Comparison of ENCODE assay signal across 11 mouse cellular contexts in the genomic region with DNA sequence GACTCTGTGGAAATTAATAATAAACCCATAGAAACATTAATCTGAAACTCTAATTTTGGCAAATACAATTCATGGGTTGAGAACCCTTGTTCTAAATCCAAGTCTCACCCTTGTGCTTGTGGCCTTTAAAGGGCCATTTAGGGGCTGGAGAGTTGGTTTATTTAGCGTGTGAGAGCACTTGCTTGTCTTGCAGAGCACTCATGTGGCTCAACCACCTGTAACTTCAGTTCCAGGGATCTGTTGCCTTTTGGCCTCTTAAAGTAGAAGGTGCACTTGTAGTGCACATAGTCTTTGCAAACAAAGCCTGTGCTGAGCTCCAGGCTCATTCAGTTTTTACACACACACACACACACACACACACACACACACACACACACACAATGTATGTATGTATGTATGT. TPM values are rescaled to one million over a fixed set of nuclear protein-coding genes. Genes with fewer than 3 reads are reported as not detected.
A peak's percentile ranks its signal among the peaks of the same experiment; 100 is the strongest.
DNase-seq lines count a peak whose midpoint lies in the region; ATAC-seq and TF ChIP-seq lines count a peak whose summit lies in the region.
"Had no signal": no experiment of that assay in that cellular context is flagged by ENCODE, and none has a peak within 500 bp of the region (broad histone marks: within the 10 kb centered on the region; RNA-seq: fewer than 3 reads in every experiment).

No protein-coding gene starts in this region.

- H3K4me2 ChIP-seq in heart, embryonic 13.5 days, result peak overlapping the region; percentile 87
- H3K4me2 ChIP-seq in midbrain, embryonic 13.5 days (replicated peaks), result no peak overlapping the region

- peaks cover 79% of the 10 kb centered on the region for H3K4me1 ChIP-seq in heart, embryonic 13.5 days
- peaks cover 2% of the 10 kb centered on the region; the same call in 1 of the 2 replicates for H3K4me1 ChIP-seq in heart, adult 2 months (ENCODE audit: control insufficient read depth, insufficient read depth, low read length)
- H3K4me1 ChIP-seq in testis, adult 2 months (ENCODE audit: control insufficient read depth, insufficient read depth, low read length), result peaks cover 2% of the 10 kb centered on the region; the same call in 1 of the 2 replicates
- H3K4me1 ChIP-seq in lung, adult 2 months (ENCODE audit: control insufficient read depth, insufficient read depth, low read length), result peaks cover 8% of the 10 kb centered on the region
- H3K4me1 ChIP-seq in midbrain, embryonic 13.5 days (replicated peaks), result peaks cover 18% of the 10 kb centered on the region

- WGBS in heart, embryonic 13.5 days, result 62% methylated on average over 1 of the region's 1 CpGs
- WGBS in heart, adult 2 months, result 71% methylated on average over 1 of the region's 1 CpGs
- WGBS in lung, adult 2 months, result 58% methylated on average over 1 of the region's 1 CpGs
- WGBS in midbrain, embryonic 13.5 days, result 78% methylated on average over 1 of the region's 1 CpGs

- peak overlapping the region; percentile 82; the same call in 1 of the 2 replicates for H3K9ac ChIP-seq in heart, embryonic 13.5 days
- no peak overlapping the region for H3K9ac ChIP-seq in heart, adult 2 months (ENCODE audit: low read depth, low read length)
- H3K9ac ChIP-seq in midbrain, embryonic 13.5 days (replicated peaks), result no peak overlapping the region

- no peaks in the 10 kb centered on the region for H3K27me3 ChIP-seq in heart, embryonic 13.5 days (replicated peaks)
- no peaks in the 10 kb centered on the region for H3K27me3 ChIP-seq in heart, adult 2 months (ENCODE audit: control insufficient read depth, insufficient read depth, low read length)
- H3K27me3 ChIP-seq in testis, adult 2 months (ENCODE audit: control insufficient read depth, insufficient read depth, low read length), result no peaks in the 10 kb centered on the region
- H3K27me3 ChIP-seq in midbrain, embryonic 13.5 days, result no peaks in the 10 kb centered on the region

- peaks cover 4% of the 10 kb centered on the region for H3K79me2 ChIP-seq in heart, adult 2 months (replicated peaks; ENCODE audit: control insufficient read depth, insufficient read depth, low read length)

- H3K4me3 ChIP-seq in heart, embryonic 13.5 days, result peak overlapping the region; percentile 59
- no peak overlapping the region for H3K4me3 ChIP-seq in heart, adult 2 months
- H3K4me3 ChIP-seq in testis, adult 2 months (ENCODE audit: control insufficient read depth, low read depth, low read length), result peak overlapping the region; percentile 52
- H3K4me3 ChIP-seq in lung, adult 2 months (replicated peaks; ENCODE audit: extremely low read depth, low read depth, low read length), result no peak overlapping the region
- no peak overlapping the region for H3K4me3 ChIP-seq in midbrain, embryonic 13.5 days (replicated peaks)

- TF ChIP-seq POLR2A in heart, adult 2 months (IDR thresholded peaks at IDR 0.05; ENCODE audit: insufficient read depth, low read depth, low read length), result no peak
- TF ChIP-seq POLR2A in testis, adult 2 months (IDR thresholded peaks at IDR 0.05; ENCODE audit: control insufficient read depth, low read depth, low read length), result no peak
- TF ChIP-seq POLR2A in lung, adult 2 months (IDR thresholded peaks at IDR 0.05; ENCODE audit: borderline replicate concordance, extremely low read depth, low read depth, low read length), result no peak

- no peaks in the 10 kb centered on the region for H3K9me3 ChIP-seq in heart, embryonic 13.5 days
- no peaks in the 10 kb centered on the region for H3K9me3 ChIP-seq in midbrain, embryonic 13.5 days

- peaks cover 11% of the 10 kb centered on the region for H3K36me3 ChIP-seq in heart, embryonic 13.5 days
- H3K36me3 ChIP-seq in heart, adult 2 months (ENCODE audit: control insufficient read depth, insufficient read depth, low read length), result peaks cover 11% of the 10 kb centered on the region
- no peaks in the 10 kb centered on the region for H3K36me3 ChIP-seq in testis, adult 2 months (ENCODE audit: control insufficient read depth, insufficient read depth, low read length)
- H3K36me3 ChIP-seq in midbrain, embryonic 13.5 days, result no peaks in the 10 kb centered on the region

- no peak for ATAC-seq in heart, embryonic 13.5 days (ENCODE audit: extremely low read depth, insufficient number of reproducible peaks, low FRiP score, low TSS enrichment)
- no peak for ATAC-seq in midbrain, embryonic 13.5 days

- no peak for TF ChIP-seq EP300 in heart, adult 2 months (IDR thresholded peaks at IDR 0.05; ENCODE audit: insufficient read depth, low read depth, low read length)

- intact Hi-C loops in heart, adult 2 months (cut with DNase I), result no loop called here

- no peak for TF ChIP-seq CTCF in heart, adult 2 months (IDR thresholded peaks at IDR 0.05)
- no peak for TF ChIP-seq CTCF in testis, adult 2 months (IDR thresholded peaks at IDR 0.05; ENCODE audit: control insufficient read depth, insufficient read depth, insufficient replicate concordance, low read depth, low read length)
- no peak for TF ChIP-seq CTCF in lung, adult 2 months (IDR thresholded peaks at IDR 0.05; ENCODE audit: insufficient read depth, low read length)

- DNase-seq in heart, adult 2 months, result no peak
- DNase-seq in testis, postnatal 14 days (ENCODE audit: low spot score), result no peak
- peak; percentile 37 for DNase-seq in lung, adult 2 months
- no peak for DNase-seq in urinary bladder, adult 18-20 months (ENCODE audit: low spot score in 2 of 2)
- DNase-seq in MN1 (ENCODE audit: low spot score), result no peak
- DNase-seq: right cerebral cortex, adult 18-20 months had no signal

- H3K27ac ChIP-seq in heart, embryonic 13.5 days (replicated peaks), result peak overlapping the region; percentile 93; the same call in 1 of the 2 replicates
- H3K27ac ChIP-seq in heart, adult 2 months, result no peak overlapping the region
- no peak overlapping the region for H3K27ac ChIP-seq in testis, adult 2 months (ENCODE audit: control insufficient read depth, insufficient read depth, low read depth, low read length)
- no peak overlapping the region for H3K27ac ChIP-seq in midbrain, embryonic 13.5 days

RNA-seq across cellular contexts. Expression of a gene that starts 7.2 kb away (rescaled TPM):
- polyA plus RNA-seq in heart, embryonic 13.5 days (2015; fragmentation: Nextera tagmentation; extraction: Ambion mirVana), result 117 and 141 TPM in 2 replicates
- total RNA-seq in heart, adult 2 months (2021), result 100 to 1,000 TPM; 135 to 196 TPM
- 36.7 and 72.2 TPM in 2 replicates for polyA plus RNA-seq in heart, adult 2 months (2012; rRNA removed)
- 89.1 and 103 TPM in 2 replicates for polyA plus RNA-seq in testis, adult 2 months (2012; rRNA removed)
- polyA plus RNA-seq in lung, adult 2 months (2012; rRNA removed), result 29.1 and 36.3 TPM in 2 replicates
- 89.7 and 93.6 TPM in 2 replicates for polyA plus RNA-seq in midbrain, embryonic 13.5 days (2015; fragmentation: Nextera tagmentation; extraction: Ambion mirVana)

RNA-seq across cellular contexts. Expression of a gene that starts 25.0 kb away (rescaled TPM):
- not detected in 2 replicates for polyA plus RNA-seq in heart, embryonic 13.5 days (2015; fragmentation: Nextera tagmentation; extraction: Ambion mirVana)
- total RNA-seq in heart, adult 2 months (2021), result not detected
- not detected in 2 replicates for polyA plus RNA-seq in heart, adult 2 months (2012; rRNA removed)
- not detected in 2 replicates for polyA plus RNA-seq in testis, adult 2 months (2012; rRNA removed)
- not detected in 2 replicates for polyA plus RNA-seq in lung, adult 2 months (2012; rRNA removed)
- polyA plus RNA-seq in midbrain, embryonic 13.5 days (2015; fragmentation: Nextera tagmentation; extraction: Ambion mirVana), result not detected in 2 replicates
- total RNA-seq: hematopoietic stem cell, adult 5-6 weeks had no signal
- polyA plus RNA-seq: neural tube, embryonic 11.5 days had no signal

RNA-seq across cellular contexts. Expression of a gene that starts 34.9 kb away (rescaled TPM):
- 289 and 312 TPM in 2 replicates for polyA plus RNA-seq in heart, embryonic 13.5 days (2015; fragmentation: Nextera tagmentation; extraction: Ambion mirVana)
- 100 to 1,000 TPM; 206 to 234 TPM for total RNA-seq in heart, adult 2 months (2021)
- 264 and 384 TPM in 2 replicates for polyA plus RNA-seq in heart, adult 2 months (2012; rRNA removed)
- 146 and 154 TPM in 2 replicates for polyA plus RNA-seq in testis, adult 2 months (2012; rRNA removed)
- polyA plus RNA-seq in lung, adult 2 months (2012; rRNA removed), result 83.6 and 93.2 TPM in 2 replicates
- 215 and 223 TPM in 2 replicates for polyA plus RNA-seq in midbrain, embryonic 13.5 days (2015; fragmentation: Nextera tagmentation; extraction: Ambion mirVana)

RNA-seq across cellular contexts. Expression of a gene that starts 34.9 kb away (rescaled TPM):
- polyA plus RNA-seq in heart, embryonic 13.5 days (2015; fragmentation: Nextera tagmentation; extraction: Ambion mirVana), result 22.3 and 22.8 TPM in 2 replicates
- 10 to 100 TPM; 20.0 to 21.2 TPM for total RNA-seq in heart, adult 2 months (2021)
- polyA plus RNA-seq in heart, adult 2 months (2012; rRNA removed), result 3.7 and 6.3 TPM in 2 replicates
- 6.5 and 7.6 TPM in 2 replicates for polyA plus RNA-seq in testis, adult 2 months (2012; rRNA removed)
- 4.1 and 4.9 TPM in 2 replicates for polyA plus RNA-seq in lung, adult 2 months (2012; rRNA removed)
- polyA plus RNA-seq in midbrain, embryonic 13.5 days (2015; fragmentation: Nextera tagmentation; extraction: Ambion mirVana), result 42.5 and 44.3 TPM in 2 replicates

Comparison
In these comparisons a context has a peak if more than half of its experiments do, and no peak if none do; other contexts are left out.
1. H3K4me3 ChIP-seq: peak in heart, embryonic 13.5 days (single experiment) and testis, adult 2 months (single experiment); none in heart, adult 2 months (single experiment), lung, adult 2 months (single experiment) and midbrain, embryonic 13.5 days (single experiment).